Mouse (Mus musculus) lung, postnatal 0 days (tissue): Measurements from ENCODE around the gene Unc80. TPM values are rescaled to one million over a fixed set of nuclear protein-coding genes. Genes with fewer than 3 reads are reported as not detected.

Experiments used
- ATAC-seq: fragments of 200-750 bp; cut with Nextera tagmentation; 2 replicates; pipeline ENCODE4 v1.8.0; 2017; ENCODE audit warnings: moderate library complexity
- DNase-seq: peaks from one replicate; pipeline ENCODE4 v3.0.0-alpha.2; 2016; ENCODE audit warnings: low spot score
- H3K27ac ChIP-seq: fragments of 300-500 bp; sonication (generic); 2 replicates; pipeline ENCODE4 v1.5.1; 2014; ENCODE audit warnings: antibody characterized with exemption, mild to moderate bottlenecking, low read length, mixed read lengths
- H3K27me3 ChIP-seq: fragments of 300-500 bp; sonication (generic); replicated peaks from 2 replicates; pipeline ENCODE4 v1.6.1; 2014; ENCODE audit warnings: low read length, mixed read lengths; ENCODE audit not compliant: insufficient read depth
- H3K36me3 ChIP-seq: fragments of 300-500 bp; sonication (generic); 2 replicates; pipeline ENCODE4 v1.6.1; 2014; ENCODE audit warnings: low read length, mixed read lengths; ENCODE audit not compliant: insufficient read depth
- H3K4me1 ChIP-seq: fragments of 300-500 bp; sonication (generic); 2 replicates; pipeline ENCODE4 v1.6.1; 2014; ENCODE audit warnings: antibody characterized with exemption, low read depth, low read length, mixed read lengths; ENCODE audit not compliant: insufficient read depth
- H3K4me2 ChIP-seq: fragments of 300-500 bp; sonication (generic); replicated peaks from 2 replicates; pipeline ENCODE4 v1.6.1; 2014; ENCODE audit warnings: low read depth, mild to moderate bottlenecking, low read length, moderate library complexity, mixed read lengths
- H3K4me3 ChIP-seq: fragments of 300-500 bp; sonication (generic); 2 replicates; pipeline ENCODE4 v1.5.1; 2014; ENCODE audit warnings: low read depth, low read length
- H3K9ac ChIP-seq: fragments of 300-500 bp; sonication (generic); replicated peaks from 2 replicates; pipeline ENCODE4 v1.6.1; 2014; ENCODE audit warnings: low read depth, mild to moderate bottlenecking
- H3K9me3 ChIP-seq: fragments of 300-500 bp; sonication (generic); 2 replicates; pipeline ENCODE4 v1.6.1; 2016; ENCODE audit warnings: low read length, mixed read lengths
- CTCF ChIP-seq: IDR thresholded peaks from 2 replicates; pipeline ENCODE4 v1.5.1; 2016; ENCODE audit warnings: antibody characterized with exemption, mild to moderate bottlenecking
- EP300 ChIP-seq: IDR thresholded peaks from 2 replicates; pipeline ENCODE4 v1.6.1; 2016; ENCODE audit warnings: antibody characterized with exemption, mild to moderate bottlenecking, control low read depth
- WGBS: fragments of 180-500 bp; shearing (Covaris S2); extraction: QIAGEN DNeasy Blood & Tissue Kit; methylation state at CpG from one replicate; pipeline ENCODE4 v1.1.7; 2014; 5-methylcytosine and 5-hydroxymethylcytosine counted together
- polyA plus RNA-seq: library from polyadenylated mRNA; unstranded; fragments of >200 nt; fragmentation: Nextera tagmentation; extraction: Ambion mirVana; gene quantifications from 2 replicates; pipeline ENCODE4 v1.2.1, GENCODE M21; 2015

Gene Unc80
- polyA plus RNA-seq, 1 experiment from 2014 or later: 0.67 TPM

DNA sequence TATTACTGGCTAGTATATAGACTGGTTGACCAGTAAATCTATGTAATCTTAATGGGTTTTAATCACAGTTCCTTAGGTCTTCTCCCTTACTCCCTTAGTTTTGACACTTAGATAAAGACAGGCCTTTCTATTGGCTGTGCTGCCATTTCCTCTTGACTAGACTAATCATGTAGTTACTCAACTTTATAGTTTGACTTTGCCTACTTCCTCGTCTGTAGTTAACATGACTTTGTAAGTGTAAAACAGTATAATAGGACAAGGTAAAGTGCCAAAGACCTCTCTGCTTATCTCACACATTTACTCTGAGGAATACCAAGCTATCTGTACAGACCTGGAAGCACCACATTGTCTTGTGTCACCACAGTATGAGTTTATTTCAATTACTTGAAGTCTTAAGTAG lies 262.4 kb downstream of the Unc80 start:
- TF ChIP-seq CTCF: no peak
- TF ChIP-seq EP300: no peak
- Histone ChIP-seq H3K36me3 (peaks cover 6% of the 10 kb centered on the region; the same call in 1 of the 2 replicates), H3K4me1 (no peaks in the 10 kb centered on the region), H3K4me3 (no peak overlapping the region), H3K27ac (no peak overlapping the region), H3K27me3 (no peaks in the 10 kb centered on the region), H3K9ac (no peak overlapping the region), H3K4me2 (no peak overlapping the region), H3K9me3 (no peaks in the 10 kb centered on the region)
- DNase-seq (no peak), ATAC-seq (no peak)
- WGBS: 40% methylated on average over 1 of the region's 1 CpGs

Other genes with a start within 250 kb of the Unc80 start
- gene Rpe, start 232.5 kb downstream of the Unc80 start, polyA plus RNA-seq: 30.1 and 35.1 TPM in 2 replicates